Comparison of ENCODE assay signal across 16 mouse cellular contexts in the genomic region with DNA sequence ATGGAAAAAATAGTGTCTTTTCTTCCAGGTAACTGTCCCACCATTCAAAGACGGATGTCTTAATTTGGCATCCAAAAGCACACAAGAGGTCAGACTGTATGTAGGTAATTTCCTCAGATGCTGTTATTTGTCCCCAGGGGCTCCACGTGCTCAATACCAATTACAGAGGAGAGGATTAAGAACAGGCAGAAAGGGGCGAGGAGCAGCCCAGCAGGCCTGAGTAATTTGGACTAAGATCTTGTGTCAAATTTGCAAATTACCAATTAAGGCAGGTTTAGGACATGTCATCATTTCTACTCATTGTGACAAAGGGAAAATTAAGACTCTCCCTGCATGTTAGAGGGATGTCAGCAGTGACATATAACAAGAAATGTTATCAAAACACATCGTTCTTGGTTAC.
"Had no signal": no experiment of that assay in that cellular context is flagged by ENCODE, and none has a peak within 500 bp of the region (broad histone marks: within the 10 kb centered on the region; RNA-seq: fewer than 3 reads in every experiment).

No protein-coding gene starts in this region.

- H3K9me3 ChIP-seq: liver, embryonic 13.5 days; liver, embryonic 15.5 days; lung, embryonic 15.5 days; midbrain, embryonic 12.5 days; neural tube, embryonic 12.5 days had no signal

- H3K4me1 ChIP-seq: liver, embryonic 13.5 days; liver, embryonic 15.5 days; lung, embryonic 15.5 days; megakaryocyte, embryonic 14.5 days had no signal

- H3K4me3 ChIP-seq: liver, embryonic 13.5 days; liver, embryonic 15.5 days; lung, embryonic 15.5 days; megakaryocyte, embryonic 14.5 days; midbrain, embryonic 12.5 days; neural tube, embryonic 12.5 days had no signal

- H3K27ac ChIP-seq: liver, embryonic 13.5 days; liver, embryonic 15.5 days; lung, embryonic 15.5 days; macrophage; midbrain, embryonic 12.5 days; neural tube, embryonic 12.5 days had no signal

- H3K27me3 ChIP-seq: liver, embryonic 13.5 days; liver, embryonic 15.5 days; lung, embryonic 15.5 days; megakaryocyte, embryonic 14.5 days; midbrain, embryonic 12.5 days; neural tube, embryonic 12.5 days had no signal

- ATAC-seq: liver, postnatal 0 days; lung, postnatal 0 days had no signal

- H3K36me3 ChIP-seq: liver, embryonic 13.5 days; liver, embryonic 15.5 days; lung, embryonic 15.5 days; midbrain, embryonic 12.5 days; neural tube, embryonic 12.5 days had no signal

- H3K4me2 ChIP-seq: liver, embryonic 13.5 days; liver, embryonic 15.5 days; lung, embryonic 15.5 days; midbrain, embryonic 12.5 days; neural tube, embryonic 12.5 days had no signal

- DNase-seq: liver, embryonic 13.5 days; liver, postnatal 0 days; lung, adult 2 months; lung, postnatal 14 days; lung, postnatal 36 days; right cerebral cortex, postnatal 14 days; thymus, adult 18-20 months; thymus, postnatal 14 days; thymus, postnatal 36 days had no signal

- H3K9ac ChIP-seq: liver, embryonic 13.5 days; liver, embryonic 15.5 days; liver, postnatal 0 days; lung, embryonic 15.5 days; midbrain, embryonic 12.5 days; neural tube, embryonic 12.5 days had no signal
